Mouse (Mus musculus): ENCODE results near the gene Esrrb. TPM values are rescaled to one million over a fixed set of nuclear protein-coding genes. Genes with fewer than 3 reads are reported as not detected.

The Esrrb gene
- polyA plus RNA-seq, 2 experiments = 0.61 to 1.8 TPM

GRCm38 (mm10) chr12:86503921-86504320, 143.0 kb downstream of the Esrrb start:
- no peak for DNase-seq (ENCODE audit: low spot score)
- TF ChIP-seq POLR2A (IDR thresholded peaks at IDR 0.05; ENCODE audit: borderline replicate concordance, extremely low read depth, insufficient read depth, insufficient read length) = no peak

GRCm38 (mm10) chr12:86504321-86504720, 143.4 kb downstream of the Esrrb start:
- WGBS = 50% methylated on average over 3 of the region's 3 CpGs
- Histone ChIP-seq H3K36me3 (ENCODE audit: control insufficient read depth, insufficient read depth, low read length) (no peaks in the 10 kb centered on the region), H3K4me3 (replicated peaks; ENCODE audit: low read length) (no peak overlapping the region), H3K27ac (replicated peaks; ENCODE audit: low read depth, low read length) (no peak overlapping the region), H3K9ac (ENCODE audit: low read depth, low read length, severe bottlenecking) (no peak overlapping the region), H3K4me1 (ENCODE audit: control insufficient read depth, insufficient read depth, low read length) (peaks cover 2% of the 10 kb centered on the region), H3K4me2 (replicated peaks; ENCODE audit: low read depth, low read length, severe bottlenecking) (no peak overlapping the region), H3K9me3 (ENCODE audit: control insufficient read depth, low read length) (no peaks in the 10 kb centered on the region), H3K27me3 (ENCODE audit: control insufficient read depth, insufficient read depth, low read length) (no peaks in the 10 kb centered on the region)
- no peak for TF ChIP-seq POLR2A (IDR thresholded peaks at IDR 0.05; ENCODE audit: borderline replicate concordance, extremely low read depth, insufficient read depth, insufficient read length)
- ATAC-seq (ENCODE audit: low FRiP score, low read depth) (no peak), DNase-seq (ENCODE audit: low spot score) (no peak)

More at GRCm38 (mm10) chr12:86503921-86504320, 143.0 kb downstream of the Esrrb start:
- no peak for ATAC-seq (ENCODE audit: low FRiP score, low read depth)
- H3K9me3 ChIP-seq (ENCODE audit: control insufficient read depth, low read length) = no peaks in the 10 kb centered on the region
- WGBS = 64% methylated on average over 4 of the region's 4 CpGs
- no peaks in the 10 kb centered on the region for H3K36me3 ChIP-seq (ENCODE audit: control insufficient read depth, insufficient read depth, low read length)
- H3K4me3 ChIP-seq (replicated peaks; ENCODE audit: low read length) = no peak overlapping the region
- no peak overlapping the region for H3K4me2 ChIP-seq (replicated peaks; ENCODE audit: low read depth, low read length, severe bottlenecking)
- no peak overlapping the region for H3K27ac ChIP-seq (replicated peaks; ENCODE audit: low read depth, low read length)
- peaks cover 4% of the 10 kb centered on the region; the same call in 1 of the 2 replicates for H3K4me1 ChIP-seq (ENCODE audit: control insufficient read depth, insufficient read depth, low read length)
- no peaks in the 10 kb centered on the region for H3K27me3 ChIP-seq (ENCODE audit: control insufficient read depth, insufficient read depth, low read length)
- H3K9ac ChIP-seq (ENCODE audit: low read depth, low read length, severe bottlenecking) = no peak overlapping the region

- DNase-seq (ENCODE audit: low spot score) = no peak
- H3K36me3 ChIP-seq (ENCODE audit: control insufficient read depth, insufficient read depth, low read length) = no peaks in the 10 kb centered on the region
- no peak overlapping the region for H3K9ac ChIP-seq (ENCODE audit: low read depth, low read length, severe bottlenecking)
- 82% methylated on average over 10 of the region's 10 CpGs for WGBS
- H3K4me2 ChIP-seq (replicated peaks; ENCODE audit: low read depth, low read length, severe bottlenecking) = no peak overlapping the region
- ATAC-seq (ENCODE audit: low FRiP score, low read depth) = no peak
- H3K4me1 ChIP-seq (ENCODE audit: control insufficient read depth, insufficient read depth, low read length) = peaks cover 6% of the 10 kb centered on the region
- no peaks in the 10 kb centered on the region for H3K27me3 ChIP-seq (ENCODE audit: control insufficient read depth, insufficient read depth, low read length)
- H3K9me3 ChIP-seq (ENCODE audit: control insufficient read depth, low read length) = no peaks in the 10 kb centered on the region
- TF ChIP-seq POLR2A (IDR thresholded peaks at IDR 0.05; ENCODE audit: borderline replicate concordance, extremely low read depth, insufficient read depth, insufficient read length) = no peak
- H3K4me3 ChIP-seq (replicated peaks; ENCODE audit: low read length) = no peak overlapping the region
- no peak overlapping the region for H3K27ac ChIP-seq (replicated peaks; ENCODE audit: low read depth, low read length)
These were observed 146.8 kb downstream of the Esrrb start for GRCm38 (mm10) chr12:86507741-86508140.

GRCm38 (mm10) chr12:86508313-86508988, 147.5 kb downstream of the Esrrb start:
- H3K4me3 ChIP-seq (replicated peaks; ENCODE audit: low read length) = no peak overlapping the region
- no peaks in the 10 kb centered on the region for H3K36me3 ChIP-seq (ENCODE audit: control insufficient read depth, insufficient read depth, low read length)
- H3K9ac ChIP-seq (ENCODE audit: low read depth, low read length, severe bottlenecking) = no peak overlapping the region
- H3K27ac ChIP-seq (replicated peaks; ENCODE audit: low read depth, low read length) = no peak overlapping the region
- no peak overlapping the region for H3K4me2 ChIP-seq (replicated peaks; ENCODE audit: low read depth, low read length, severe bottlenecking)
- H3K4me1 ChIP-seq (ENCODE audit: control insufficient read depth, insufficient read depth, low read length) = peaks cover 6% of the 10 kb centered on the region
- no peak for ATAC-seq (ENCODE audit: low FRiP score, low read depth)
- H3K9me3 ChIP-seq (ENCODE audit: control insufficient read depth, low read length) = no peaks in the 10 kb centered on the region
- no peak for DNase-seq (ENCODE audit: low spot score)
- 66% methylated on average over 6 of the region's 6 CpGs for WGBS
- H3K27me3 ChIP-seq (ENCODE audit: control insufficient read depth, insufficient read depth, low read length) = no peaks in the 10 kb centered on the region
- TF ChIP-seq POLR2A (IDR thresholded peaks at IDR 0.05; ENCODE audit: borderline replicate concordance, extremely low read depth, insufficient read depth, insufficient read length) = no peak

- no peak for DNase-seq (ENCODE audit: low spot score)
These were observed 148.7 kb downstream of the Esrrb start for GRCm38 (mm10) chr12:86509295-86510279.

More at GRCm38 (mm10) chr12:86509295-86510279, 148.7 kb downstream of the Esrrb start:
- no peak; the same call in 1 of the 2 replicates for ATAC-seq (ENCODE audit: low FRiP score, low read depth)
- TF ChIP-seq POLR2A (IDR thresholded peaks at IDR 0.05; ENCODE audit: borderline replicate concordance, extremely low read depth, insufficient read depth, insufficient read length) = no peak
- no peak overlapping the region for H3K9ac ChIP-seq (ENCODE audit: low read depth, low read length, severe bottlenecking)
- WGBS = 16% methylated on average over 13 of the region's 13 CpGs
- no peak overlapping the region for H3K4me3 ChIP-seq (replicated peaks; ENCODE audit: low read length)
- no peaks in the 10 kb centered on the region for H3K27me3 ChIP-seq (ENCODE audit: control insufficient read depth, insufficient read depth, low read length)
- no peaks in the 10 kb centered on the region for H3K36me3 ChIP-seq (ENCODE audit: control insufficient read depth, insufficient read depth, low read length)
- no peak overlapping the region for H3K27ac ChIP-seq (replicated peaks; ENCODE audit: low read depth, low read length)
- no peaks in the 10 kb centered on the region for H3K9me3 ChIP-seq (ENCODE audit: control insufficient read depth, low read length)
- H3K4me1 ChIP-seq (ENCODE audit: control insufficient read depth, insufficient read depth, low read length) = peaks cover 6% of the 10 kb centered on the region
- no peak overlapping the region for H3K4me2 ChIP-seq (replicated peaks; ENCODE audit: low read depth, low read length, severe bottlenecking)
